Mouse (Mus musculus) ES-E14 (cell line): ENCODE measurements around the gene BC048562.

Experiments
- CHD2 ChIP-seq: IDR thresholded peaks from 2 replicates; pipeline ENCODE4 v1.6.1; 2014; ENCODE audit warnings: mild to moderate bottlenecking, low read depth, low read length, inconsistent platforms
- HCFC1 ChIP-seq: IDR thresholded peaks from 2 replicates; pipeline ENCODE4 v1.6.1; 2012; ENCODE audit warnings: low read length, inconsistent platforms, borderline replicate concordance; ENCODE audit not compliant: insufficient read depth
- MAFK ChIP-seq: IDR thresholded peaks from 2 replicates; pipeline ENCODE4 v1.6.1; 2014; ENCODE audit warnings: mild to moderate bottlenecking, low read depth, low read length, inconsistent platforms; ENCODE audit not compliant: insufficient read depth
- ZC3H11A ChIP-seq: IDR thresholded peaks from 2 replicates; pipeline ENCODE4 v1.6.1; 2012; ENCODE audit warnings: low read depth, mild to moderate bottlenecking, inconsistent platforms, low read length, borderline replicate concordance
- ZNF384 ChIP-seq: IDR thresholded peaks from 2 replicates; pipeline ENCODE4 v1.6.1; 2012; ENCODE audit warnings: low read depth, low read length, inconsistent platforms

GRCm38 (mm10) chr9:108412221-108412620 lies 24.1 kb upstream of the BC048562 start:
- TF ChIP-seq ZC3H11A (0 out of 2 replicates have a peak, but pooled peaks have one; percentile 16), MAFK (no peak), ZNF384 (no peak), HCFC1 (no peak), CHD2 (no peak)
